Mouse (Mus musculus) small intestine, adult 2 months (tissue): ENCODE measurements at regions not wholly inside any gene's neighbourhood (a gene's known extent, or its start where the extent isn't known, plus 50 kb on each side); places are given as distances from the start of the nearest gene placed in this dataset.

ENCODE experiments used
- CTCF ChIP-seq: fragments of 200-500 bp; IDR thresholded peaks from 2 replicates; pipeline ENCODE4 v1.5.1; 2012; ENCODE audit warnings: low read depth, mild to moderate bottlenecking, control low read depth, inconsistent platforms, low read length, moderate library complexity, mixed read lengths; ENCODE audit not compliant: insufficient replicate concordance, insufficient read length; ENCODE audit errors: extremely low read depth
- POLR2A ChIP-seq: fragments of 200-500 bp; IDR thresholded peaks from 2 replicates; pipeline ENCODE4 v1.6.1; 2012; ENCODE audit warnings: low read depth, mild to moderate bottlenecking, control low read depth, inconsistent platforms, low read length, moderate library complexity

DNA sequence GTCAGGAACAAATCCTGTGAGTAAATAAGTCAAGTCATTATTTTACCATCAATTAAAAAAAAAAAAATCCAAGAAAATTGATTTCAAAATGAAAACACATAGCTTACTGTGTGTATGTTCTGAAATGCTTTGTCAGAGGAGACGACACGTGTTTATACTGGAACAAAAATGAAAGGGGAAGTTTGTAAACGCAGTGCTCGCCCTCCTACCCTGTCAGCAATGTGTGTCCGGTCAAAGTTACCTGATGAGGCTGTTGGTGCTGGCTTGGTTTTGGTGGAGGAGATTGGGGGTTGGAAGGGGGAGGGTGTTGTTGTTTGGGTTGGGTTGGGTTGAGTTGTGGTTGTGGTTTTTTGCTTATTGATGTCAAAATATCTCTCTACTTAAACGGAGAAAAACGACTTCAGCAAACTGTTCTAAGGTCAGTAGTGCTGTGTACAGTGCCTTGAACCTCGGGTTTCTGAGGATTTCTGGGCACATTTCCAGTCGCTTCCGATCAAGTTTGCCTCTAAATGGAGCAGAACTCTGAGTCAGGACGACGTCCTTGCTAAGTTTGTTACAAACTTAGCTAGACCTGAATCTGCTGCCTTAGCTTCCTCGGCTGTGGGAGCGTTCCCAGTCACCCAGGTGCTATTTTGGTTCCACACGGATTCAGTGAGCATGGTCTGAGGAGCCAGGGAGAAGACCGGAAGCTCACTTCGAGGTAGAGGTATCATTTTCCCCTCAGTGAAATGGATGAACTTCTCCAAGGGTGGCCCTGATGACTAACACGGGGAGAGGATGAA lies 111.6 kb upstream of the Frmd6 start:
- no peak for TF ChIP-seq CTCF
- no peak for TF ChIP-seq POLR2A
